Mouse (Mus musculus) erythroid progenitor cell, adult 5-6 weeks (primary cell): ENCODE measurements around the gene Galntl6. TPM values are rescaled to one million over a fixed set of nuclear protein-coding genes. Genes with fewer than 3 reads are reported as not detected.

Source experiments
- ATAC-seq: replicated peaks from 2 replicates; pipeline ENCODE4 v1.8.0; 2016; ENCODE audit warnings: moderate number of reproducible peaks, mild to moderate bottlenecking, moderate TSS enrichment, inconsistent platforms; ENCODE audit not compliant: poor library complexity, low FRiP score, severe bottlenecking
- total RNA-seq, 2 experiments: library from RNA; stranded (forward) in 1 of 2; stranded (reverse) in 1 of 2; fragments of 150-400 nt in 1 of 2; fragments of 186-747, 209-891 nt in 1 of 2; gene quantifications; 2 replicates each; pipeline versions ENCODE4 v1.2.3 to v1.2.4; 2015 to 2017; ENCODE audit warnings: low replicate concordance in 2 of 2

The Galntl6 gene
- total RNA-seq, 2 experiments from 2014 or later: not detected

DNA sequence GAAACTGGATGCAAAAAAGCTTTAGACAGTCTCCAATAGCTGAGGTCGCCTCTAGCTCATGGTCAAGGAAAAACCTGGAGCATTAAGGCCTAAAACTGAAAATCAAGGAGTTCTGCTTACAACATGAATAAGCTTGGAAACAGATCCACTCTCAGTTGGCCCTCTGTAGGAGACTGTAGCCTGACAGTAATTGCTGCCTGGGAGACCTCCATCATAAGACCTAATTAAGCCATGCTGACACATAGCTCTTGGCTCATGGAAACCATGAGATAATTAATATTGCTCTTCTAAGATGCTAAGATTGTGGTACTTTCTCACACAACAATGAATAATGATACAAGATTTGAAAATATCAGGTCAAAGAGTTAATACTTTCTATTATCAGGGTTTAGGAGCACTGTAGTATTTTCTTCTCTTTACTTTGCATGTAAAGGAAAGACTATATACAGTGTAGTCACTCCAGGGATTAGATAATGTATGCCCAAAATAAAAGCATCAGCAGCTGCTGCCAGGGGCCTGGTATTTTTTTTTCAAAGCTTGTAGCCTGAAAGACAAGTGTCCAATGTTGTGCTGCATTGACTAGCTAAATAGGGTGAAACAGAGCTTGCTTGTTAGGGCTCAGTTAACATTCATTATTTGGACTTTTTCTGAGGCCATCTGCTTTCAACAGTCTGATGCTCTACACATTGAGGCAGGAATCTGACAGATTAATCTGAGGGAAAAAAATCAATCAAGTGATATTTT lies 922.8 kb downstream of the Galntl6 start:
- ATAC-seq: no peak

DNA sequence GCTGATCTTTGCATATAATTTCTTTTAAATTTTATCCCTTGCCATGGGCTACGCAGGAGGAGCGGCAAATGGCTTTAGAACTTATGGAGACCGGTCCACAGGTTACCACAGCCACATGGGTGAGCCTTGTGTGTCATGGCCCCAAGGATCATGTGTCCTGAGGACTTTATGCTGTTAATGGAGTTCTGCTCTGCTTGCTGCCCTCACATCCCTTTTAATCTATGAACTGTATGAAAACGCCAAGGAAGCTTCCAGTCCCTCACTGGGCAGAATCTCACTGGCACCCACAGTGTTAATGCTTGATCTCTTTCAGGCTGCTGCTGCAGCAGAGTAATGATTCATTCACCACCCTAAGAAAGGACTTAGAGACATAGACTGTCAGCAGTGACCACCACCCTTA lies 935.1 kb downstream of the Galntl6 start:
- ATAC-seq: no peak

- no peak for ATAC-seq
These were observed 938.3 kb downstream of the Galntl6 start for GRCm38 (mm10) chr8:57974093-57974492.

GRCm38 (mm10) chr8:57972832-57973231 lies 939.6 kb downstream of the Galntl6 start:
- no peak for ATAC-seq

- ATAC-seq: no peak
These were observed 945.8 kb downstream of the Galntl6 start for GRCm38 (mm10) chr8:57966676-57967075.

DNA sequence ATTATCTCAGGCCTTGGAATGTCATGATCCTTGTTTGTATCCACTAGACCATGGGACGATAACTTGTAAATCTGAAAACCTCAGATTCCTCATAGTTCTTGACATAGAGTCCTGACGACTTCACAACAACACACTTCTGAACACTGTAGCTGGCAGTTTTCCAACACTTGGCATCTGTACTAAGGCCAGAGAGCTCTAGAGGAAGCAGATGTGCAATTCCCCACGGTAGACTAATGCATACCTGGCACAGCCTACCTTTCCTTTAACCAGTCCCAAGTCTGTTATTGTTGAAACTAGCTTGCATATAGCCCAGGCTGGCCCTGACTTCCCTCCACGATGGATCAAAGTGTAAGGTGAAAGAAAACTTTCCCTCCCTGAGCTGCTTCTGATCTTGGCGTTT lies 946.9 kb downstream of the Galntl6 start:
- ATAC-seq: no peak

DNA sequence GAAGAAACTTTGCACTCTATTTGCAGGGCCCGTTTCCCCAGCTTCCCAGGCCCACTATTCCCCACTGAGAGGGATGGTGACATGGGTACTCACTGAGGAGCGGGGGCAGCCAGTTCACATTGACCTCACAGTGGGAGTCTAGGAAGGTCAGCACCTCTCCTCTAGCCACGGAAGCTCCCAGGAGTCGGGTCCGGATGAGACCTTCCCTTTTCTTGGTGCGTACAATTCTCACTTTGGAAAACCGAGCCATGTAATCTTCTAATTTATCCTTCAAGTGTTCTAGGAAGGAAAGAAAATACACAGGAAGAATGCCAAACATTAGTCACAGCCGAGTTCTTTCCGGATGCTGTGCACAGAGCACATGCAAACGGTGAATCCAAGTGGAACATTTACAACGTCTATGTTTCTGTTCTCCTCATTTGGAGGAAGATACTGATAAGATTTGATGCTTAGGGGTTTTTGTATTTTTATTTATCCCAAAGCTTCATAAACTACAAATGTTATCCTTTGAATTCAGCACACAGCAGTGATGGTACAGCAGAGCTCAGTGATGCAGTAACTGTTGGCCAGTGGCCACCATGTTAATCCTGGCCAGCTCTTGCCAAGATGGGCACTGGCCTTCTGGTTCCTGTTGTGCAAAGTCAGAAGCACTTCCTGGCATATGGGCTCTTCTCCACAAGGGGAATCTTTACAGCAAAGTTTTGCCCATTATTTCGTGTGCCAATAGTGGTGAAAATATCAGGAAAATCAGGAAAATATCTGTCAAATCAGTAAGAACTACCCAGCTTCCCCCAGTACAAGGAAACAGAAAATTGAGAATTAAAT lies 949.9 kb downstream of the Galntl6 start:
- ATAC-seq: no peak

DNA sequence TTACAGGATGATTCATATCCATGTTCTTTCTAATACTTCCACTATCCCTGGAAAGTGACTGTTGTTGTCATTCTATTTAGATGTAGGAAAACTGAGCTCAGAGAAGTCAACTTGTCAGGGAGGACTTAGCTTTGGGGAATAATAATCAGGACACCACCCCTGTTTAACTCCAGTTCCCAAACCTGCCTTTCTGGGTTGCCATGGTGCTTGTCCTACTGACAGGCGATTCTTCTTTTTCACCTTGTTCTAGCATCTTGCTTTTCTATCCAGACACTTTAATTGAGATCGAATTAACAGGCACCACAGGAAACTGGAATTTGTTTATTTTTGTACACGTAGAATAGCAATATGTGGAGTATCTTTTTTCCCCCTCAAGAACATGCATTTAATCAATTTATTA lies 953.3 kb downstream of the Galntl6 start:
- no peak for ATAC-seq

DNA sequence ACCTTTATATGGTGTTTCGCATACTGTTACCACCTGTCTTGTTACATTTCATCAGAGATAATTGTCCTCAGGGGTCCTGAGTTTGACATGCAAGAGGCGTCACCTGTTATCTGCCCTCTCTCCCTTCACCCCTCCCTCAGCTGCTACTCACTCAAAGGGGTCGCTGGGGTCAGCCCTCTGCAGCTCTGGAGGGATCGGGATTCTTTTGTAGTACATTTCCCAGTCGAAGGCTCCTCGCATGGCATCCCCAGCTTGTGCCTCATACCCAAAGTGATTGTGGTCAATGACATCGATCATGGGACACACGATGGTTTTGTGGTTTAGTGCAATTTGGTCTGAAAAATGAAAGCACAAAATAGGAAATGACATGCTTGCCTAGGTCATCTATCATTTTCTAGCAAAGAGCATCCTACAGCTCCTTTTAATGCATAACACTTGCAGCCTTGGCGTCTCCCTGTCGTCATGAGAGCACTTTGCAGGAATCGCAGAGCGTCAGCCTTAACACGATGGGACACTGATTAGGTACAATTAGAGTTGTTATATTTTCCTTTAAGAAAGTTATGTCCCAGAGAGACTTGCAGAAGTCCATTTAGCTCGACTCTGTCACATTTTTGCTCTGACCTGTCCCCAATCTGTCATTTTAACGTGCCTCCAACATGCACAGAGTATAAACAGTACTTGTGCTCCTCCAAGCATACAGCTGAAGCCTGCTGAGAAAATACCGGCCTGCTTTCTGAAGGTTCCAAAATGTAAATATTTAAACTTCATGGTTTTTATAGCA lies 954.1 kb downstream of the Galntl6 start:
- no peak for ATAC-seq

- ATAC-seq: no peak
These were observed 956.9 kb downstream of the Galntl6 start for GRCm38 (mm10) chr8:57955501-57955900.

- no peak for ATAC-seq
These were observed 971.3 kb downstream of the Galntl6 start for GRCm38 (mm10) chr8:57941113-57941512.

DNA sequence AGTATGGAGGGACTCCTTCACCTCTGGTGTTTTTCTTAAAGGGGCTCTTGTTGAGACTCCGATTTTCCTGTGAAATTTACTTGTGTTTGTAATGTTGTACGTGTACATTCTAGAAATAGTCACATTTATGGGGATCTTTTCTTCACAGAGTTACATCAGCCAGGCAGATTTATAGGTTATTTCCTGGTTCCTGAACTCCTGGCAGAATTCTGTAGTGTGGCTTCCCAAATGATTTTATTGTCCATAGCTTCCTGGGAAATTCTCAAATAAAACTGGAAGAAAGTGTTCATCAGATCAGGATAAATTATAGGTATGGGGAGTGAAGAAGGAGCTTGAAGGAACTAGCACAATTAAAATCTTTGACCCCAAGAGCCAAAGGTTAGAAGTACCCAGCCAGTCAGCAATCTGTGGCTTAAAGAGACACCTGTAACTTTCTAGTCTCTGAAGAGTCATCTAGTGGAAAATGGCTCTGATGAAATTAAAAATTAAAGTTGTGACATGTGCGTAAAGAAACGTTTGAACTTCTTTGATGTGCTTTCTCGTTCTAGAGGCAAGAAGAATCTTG lies 972.5 kb downstream of the Galntl6 start:
- no peak for ATAC-seq

DNA sequence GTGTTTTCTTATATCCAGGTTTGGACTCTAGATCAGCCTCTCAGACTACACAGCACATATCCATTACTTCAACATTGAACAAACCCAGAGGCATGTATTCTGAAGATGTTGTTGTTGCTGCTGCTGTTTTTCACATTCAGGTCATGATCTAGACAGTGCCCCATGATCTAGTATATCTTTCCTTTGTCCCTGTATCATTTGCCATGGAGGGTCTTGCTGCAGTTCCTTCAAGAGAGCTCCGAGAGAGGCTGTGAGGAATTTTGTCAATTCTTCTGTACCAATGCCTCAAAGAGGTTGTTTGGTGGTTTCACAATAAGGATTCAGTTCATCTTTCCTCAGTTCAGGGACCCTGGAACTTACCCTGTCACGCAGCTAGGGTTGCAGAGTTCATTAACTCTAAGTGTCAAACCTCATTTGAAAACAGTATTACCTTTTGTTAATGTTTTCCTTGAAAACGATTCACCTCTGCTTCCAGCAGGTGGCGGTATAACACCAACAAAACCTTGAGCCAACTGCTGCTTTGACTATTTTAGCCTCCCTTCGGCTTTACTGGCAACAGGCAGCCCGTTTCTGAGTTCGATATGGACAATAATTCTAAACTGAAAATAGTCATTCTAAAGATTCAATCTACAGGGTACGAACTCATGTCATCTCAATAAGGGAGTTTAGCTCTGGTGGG lies 973.1 kb downstream of the Galntl6 start:
- no peak for ATAC-seq

DNA sequence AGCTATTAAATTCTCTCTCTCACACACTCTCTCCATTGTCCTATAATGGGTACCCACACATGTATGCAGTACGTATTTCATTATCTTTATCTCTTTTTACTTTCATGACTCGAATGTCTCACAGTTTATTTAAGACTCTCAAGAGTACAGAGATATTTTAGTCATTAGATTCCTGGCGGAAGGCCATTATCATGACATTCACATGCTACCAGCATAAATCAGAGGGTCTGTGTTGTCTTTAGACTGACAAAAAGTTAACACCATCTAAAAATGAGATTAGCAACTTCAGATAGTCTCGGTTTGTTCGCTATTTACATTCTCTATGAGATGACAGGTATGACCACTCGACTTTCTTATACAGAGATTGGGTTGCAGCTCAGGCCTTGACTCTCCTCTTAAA lies 985.4 kb downstream of the Galntl6 start:
- ATAC-seq: no peak

DNA sequence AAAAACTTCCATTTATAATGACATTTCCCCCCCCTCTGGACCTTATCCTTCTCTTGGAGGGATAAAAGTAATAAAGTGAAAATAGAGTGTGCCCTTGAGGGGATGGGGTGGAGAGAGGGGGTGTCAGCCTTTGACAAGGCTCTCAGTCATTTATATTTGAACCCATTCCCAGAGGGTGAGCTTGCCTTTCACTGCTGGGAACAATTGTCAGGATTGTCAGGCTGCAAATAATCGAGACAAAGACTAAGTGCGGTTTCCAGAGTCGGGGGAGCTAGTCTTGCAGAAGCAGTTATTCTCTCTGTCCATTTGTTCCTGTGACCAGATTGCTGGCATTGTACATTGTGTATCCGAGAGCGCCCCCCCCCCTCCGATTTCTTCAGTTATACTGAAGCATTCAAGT lies 988.9 kb downstream of the Galntl6 start:
- ATAC-seq: no peak

DNA sequence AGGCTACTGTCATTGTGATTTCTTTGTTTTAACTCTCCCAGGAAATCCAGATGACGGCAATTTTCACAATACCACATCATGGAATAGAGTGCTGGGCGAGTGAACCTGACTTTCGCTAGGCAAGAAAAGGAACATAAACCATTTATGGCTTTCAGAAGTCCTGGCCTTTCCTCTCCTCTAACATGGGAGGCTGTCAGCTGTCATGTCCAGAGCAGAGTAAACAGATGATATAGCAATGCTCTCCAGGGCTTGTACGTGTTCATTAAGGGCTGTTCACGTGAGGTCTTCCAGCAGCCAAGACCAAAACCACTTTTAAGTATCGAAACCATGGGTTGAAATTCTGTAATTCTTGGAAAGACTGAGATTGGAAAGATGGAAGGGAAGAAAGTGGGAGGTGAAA lies 989.3 kb downstream of the Galntl6 start:
- no peak for ATAC-seq

GRCm38 (mm10) chr8:57922214-57923070 lies 990.0 kb downstream of the Galntl6 start:
- ATAC-seq: no peak

GRCm38 (mm10) chr8:57920326-57920903 lies 992.0 kb downstream of the Galntl6 start:
- no peak for ATAC-seq
